Mouse (Mus musculus) midbrain, embryonic 16.5 days (tissue): ENCODE measurements at regions not wholly inside any gene's neighbourhood (a gene's known extent, or its start where the extent isn't known, plus 50 kb on each side); places are given as distances from the start of the nearest gene placed in this dataset.

Source experiments
- ATAC-seq: fragments of 200-750 bp; cut with Nextera tagmentation; 2 replicates; pipeline ENCODE4 v1.8.0; 2017; ENCODE audit warnings: moderate TSS enrichment
- H3K27ac ChIP-seq: fragments of 300-500 bp; sonication (generic); 2 replicates; pipeline ENCODE4 v1.5.1; 2014; ENCODE audit warnings: mild to moderate bottlenecking, low read length, mixed read lengths
- H3K27me3 ChIP-seq: fragments of 300-500 bp; sonication (generic); 2 replicates; pipeline ENCODE4 v1.6.1; 2014; ENCODE audit warnings: low read depth, low read length, mixed read lengths; ENCODE audit not compliant: control insufficient read depth, insufficient read depth
- H3K36me3 ChIP-seq: fragments of 300-500 bp; sonication (generic); 2 replicates; pipeline ENCODE4 v1.6.1; 2014; ENCODE audit warnings: mild to moderate bottlenecking, low read length, moderate library complexity, mixed read lengths; ENCODE audit not compliant: control insufficient read depth, insufficient read depth
- H3K4me1 ChIP-seq: fragments of 300-500 bp; sonication (generic); 2 replicates; pipeline ENCODE4 v1.6.1; 2014; ENCODE audit warnings: mild to moderate bottlenecking, low read length, mixed read lengths; ENCODE audit not compliant: control insufficient read depth, insufficient read depth
- H3K4me2 ChIP-seq: fragments of 300-500 bp; sonication (generic); 2 replicates; pipeline ENCODE4 v1.6.1; 2014; ENCODE audit warnings: mild to moderate bottlenecking, low read length, mixed read lengths
- H3K4me3 ChIP-seq: fragments of 300-500 bp; sonication (generic); 2 replicates; pipeline ENCODE4 v1.5.1; 2014; ENCODE audit warnings: low read depth, mild to moderate bottlenecking, low read length, moderate library complexity, mixed read lengths
- H3K9ac ChIP-seq: fragments of 300-500 bp; sonication (generic); 2 replicates; pipeline ENCODE4 v1.6.1; 2014; ENCODE audit warnings: low read depth, low read length, mixed read lengths
- H3K9me3 ChIP-seq: fragments of 300-500 bp; sonication (generic); replicated peaks from 2 replicates; pipeline ENCODE4 v1.6.1; 2014; ENCODE audit warnings: mild to moderate bottlenecking, low read length, mixed read lengths; ENCODE audit not compliant: control insufficient read depth, poor library complexity, severe bottlenecking
- WGBS: fragments of 180-500 bp; shearing (Covaris S2); extraction: QIAGEN DNeasy Blood & Tissue Kit; methylation state at CpG from one replicate; pipeline ENCODE4 v1.1.7; 2014; 5-methylcytosine and 5-hydroxymethylcytosine counted together

DNA sequence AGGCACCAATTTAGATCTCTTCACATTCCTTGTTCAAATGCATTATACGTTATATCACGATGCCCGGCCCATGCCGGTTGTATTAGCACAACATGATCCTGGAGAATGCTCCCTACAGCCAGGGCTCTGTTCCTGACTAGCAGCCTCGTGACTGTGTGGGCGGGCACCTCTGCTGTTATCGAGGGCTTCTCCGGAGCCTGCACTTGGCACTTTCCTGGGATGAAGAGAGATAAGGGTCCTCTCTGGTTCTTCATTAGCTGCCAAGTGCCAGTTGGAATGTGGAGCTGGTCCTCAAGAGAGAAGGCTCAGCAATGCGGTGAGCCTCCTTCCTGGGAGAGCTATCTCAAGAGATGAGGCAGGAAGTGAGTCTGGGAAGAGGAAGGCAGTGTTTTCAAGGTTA lies 598.9 kb upstream of the AI429214 start:
- Histone ChIP-seq H3K27me3 (no peaks in the 10 kb centered on the region), H3K36me3 (no peaks in the 10 kb centered on the region), H3K4me3 (no peak overlapping the region), H3K4me2 (no peak overlapping the region), H3K4me1 (no peaks in the 10 kb centered on the region), H3K9ac (no peak overlapping the region), H3K9me3 (no peaks in the 10 kb centered on the region), H3K27ac (no peak overlapping the region)
- WGBS = 89% methylated on average over 9 of the region's 9 CpGs
- no peak for ATAC-seq

DNA sequence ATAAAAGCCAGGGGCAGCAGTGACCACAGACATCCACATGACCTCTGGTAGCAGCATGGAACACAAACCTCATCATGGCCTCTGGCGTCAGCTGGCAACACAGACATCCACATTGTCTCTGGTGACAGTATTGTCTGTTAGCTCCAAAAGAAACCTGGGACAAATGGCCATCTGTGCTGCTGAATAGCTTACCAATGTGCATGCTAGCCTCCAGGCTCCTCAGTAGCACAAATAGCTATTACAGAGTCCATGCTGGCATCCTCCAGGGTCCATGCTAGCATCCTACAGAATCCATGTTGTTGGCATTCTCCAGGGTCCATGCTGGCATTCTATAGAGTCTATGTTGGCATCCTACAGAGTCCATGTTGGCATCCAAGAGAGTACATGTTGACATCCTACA lies 596.9 kb upstream of the AI429214 start:
- Histone ChIP-seq H3K27me3 (no peaks in the 10 kb centered on the region), H3K4me3 (no peak overlapping the region), H3K9me3 (no peaks in the 10 kb centered on the region), H3K27ac (no peak overlapping the region), H3K9ac (no peak overlapping the region), H3K4me1 (no peaks in the 10 kb centered on the region), H3K36me3 (no peaks in the 10 kb centered on the region), H3K4me2 (no peak overlapping the region)
- 76% methylated on average over 1 of the region's 1 CpGs for WGBS
- ATAC-seq = no peak

DNA sequence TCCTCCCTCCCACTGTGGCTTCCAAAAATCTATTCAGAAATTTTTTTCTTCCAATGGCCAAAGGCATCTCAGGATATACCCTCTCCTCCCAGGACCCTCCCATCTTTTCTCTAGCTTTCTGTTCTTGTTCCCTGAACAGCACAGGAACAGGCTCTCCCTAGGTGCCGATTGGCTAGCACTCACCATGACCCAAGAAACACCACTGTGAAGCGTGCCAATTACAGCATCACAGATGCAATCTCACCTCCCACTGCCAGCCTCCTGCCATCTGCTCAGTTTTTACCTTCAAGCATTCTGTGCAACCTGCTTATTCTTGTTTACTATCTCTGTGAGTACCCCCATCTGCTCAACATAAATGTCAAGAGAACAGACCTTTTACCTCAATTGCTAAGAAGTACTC lies 586.7 kb upstream of the AI429214 start:
- 85% methylated on average over 2 of the region's 2 CpGs for WGBS
- no peak overlapping the region for H3K4me3 ChIP-seq
- ATAC-seq = no peak

More for the DNA sequence above, 586.7 kb upstream of the AI429214 start:
- Histone ChIP-seq H3K9me3 (no peaks in the 10 kb centered on the region), H3K9ac (no peak overlapping the region), H3K27ac (no peak overlapping the region), H3K27me3 (no peaks in the 10 kb centered on the region), H3K36me3 (no peaks in the 10 kb centered on the region), H3K4me2 (no peak overlapping the region), H3K4me1 (no peaks in the 10 kb centered on the region)
